Comparison of ENCODE assay signal across 25 mouse cellular contexts in genomic region chr2:50179164-50179563, GRCm38 (mm10).
A peak's percentile ranks its signal among the peaks of the same experiment; 100 is the strongest.
DNase-seq lines count a peak whose midpoint lies in the region; ATAC-seq lines count a peak whose summit lies in the region.
"Had no signal": no experiment of that assay in that cellular context is flagged by ENCODE, and none has a peak within 500 bp of the region (broad histone marks: within the 10 kb centered on the region; RNA-seq: fewer than 3 reads in every experiment).

No protein-coding gene starts in this region.

- H3K27me3 ChIP-seq in forebrain, embryonic 14.5 days (replicated peaks; ENCODE audit: control insufficient read depth, insufficient read depth, low read length): no peaks in the 10 kb centered on the region
- H3K27me3 ChIP-seq in forebrain, embryonic 12.5 days: no peaks in the 10 kb centered on the region
- H3K27me3 ChIP-seq in forebrain, embryonic 16.5 days (replicated peaks; ENCODE audit: control insufficient read depth, insufficient read depth, low read length): no peaks in the 10 kb centered on the region
- H3K27me3 ChIP-seq: heart, embryonic 12.5 days; limb, embryonic 12.5 days; liver, embryonic 15.5 days had no signal

- no peaks in the 10 kb centered on the region; the same call in 1 of the 2 replicates for H3K4me1 ChIP-seq in forebrain, embryonic 14.5 days (ENCODE audit: control insufficient read depth, insufficient read depth, low read length)
- H3K4me1 ChIP-seq in forebrain, embryonic 12.5 days: peaks cover 4% of the 10 kb centered on the region; the same call in 1 of the 2 replicates
- peaks cover 3% of the 10 kb centered on the region; the same call in 1 of the 2 replicates for H3K4me1 ChIP-seq in forebrain, embryonic 16.5 days (replicated peaks; ENCODE audit: control insufficient read depth, insufficient read depth, low read length)
- H3K4me1 ChIP-seq: liver, embryonic 15.5 days had no signal

- ATAC-seq in forebrain, embryonic 14.5 days: peak; percentile 65; the same call in 1 of the 2 replicates
- no peak for ATAC-seq in forebrain, embryonic 12.5 days (ENCODE audit: low FRiP score)
- ATAC-seq in forebrain, embryonic 16.5 days: peak; percentile 86

- no peaks in the 10 kb centered on the region for H3K36me3 ChIP-seq in forebrain, embryonic 14.5 days (ENCODE audit: control insufficient read depth, insufficient read depth, low read length)
- no peaks in the 10 kb centered on the region for H3K36me3 ChIP-seq in forebrain, embryonic 12.5 days (replicated peaks)
- H3K36me3 ChIP-seq in forebrain, embryonic 16.5 days (ENCODE audit: control insufficient read depth, insufficient read depth): no peaks in the 10 kb centered on the region
- H3K36me3 ChIP-seq: G1E; heart, embryonic 12.5 days; limb, embryonic 12.5 days; liver, embryonic 15.5 days had no signal

- no peaks in the 10 kb centered on the region for H3K9me3 ChIP-seq in forebrain, embryonic 14.5 days (replicated peaks; ENCODE audit: control insufficient read depth, low read length)
- no peaks in the 10 kb centered on the region for H3K9me3 ChIP-seq in forebrain, embryonic 12.5 days
- H3K9me3 ChIP-seq in forebrain, embryonic 16.5 days (ENCODE audit: control insufficient read depth, low read length): no peaks in the 10 kb centered on the region
- H3K9me3 ChIP-seq: heart, embryonic 12.5 days; limb, embryonic 12.5 days; liver, embryonic 15.5 days had no signal

- 63% methylated on average over 5 of the region's 5 CpGs for WGBS in forebrain, embryonic 14.5 days
- 82% methylated on average over 5 of the region's 5 CpGs for WGBS in forebrain, embryonic 12.5 days
- WGBS in forebrain, embryonic 16.5 days: 43% methylated on average over 5 of the region's 5 CpGs

- H3K4me3 ChIP-seq in forebrain, embryonic 14.5 days (ENCODE audit: low read depth, low read length): no peak overlapping the region
- H3K4me3 ChIP-seq in forebrain, embryonic 12.5 days (replicated peaks): no peak overlapping the region
- H3K4me3 ChIP-seq in forebrain, embryonic 16.5 days (replicated peaks; ENCODE audit: low read length): no peak overlapping the region
- H3K4me3 ChIP-seq: erythroblast, embryonic 14.5 days; gastrocnemius, adult 2 months; heart, adult 2 months; heart, embryonic 12.5 days; limb, embryonic 12.5 days; liver, embryonic 15.5 days had no signal

- no peak overlapping the region for H3K27ac ChIP-seq in forebrain, embryonic 14.5 days (ENCODE audit: low read depth, low read length)
- no peak overlapping the region for H3K27ac ChIP-seq in forebrain, embryonic 12.5 days
- H3K27ac ChIP-seq in forebrain, embryonic 16.5 days (ENCODE audit: low read length): peak overlapping the region; percentile 56
- H3K27ac ChIP-seq: gastrocnemius, adult 2 months; heart, adult 2 months; hindbrain, embryonic 14.5 days; limb, embryonic 12.5 days; liver, embryonic 15.5 days had no signal

- no peak overlapping the region for H3K4me2 ChIP-seq in forebrain, embryonic 14.5 days (ENCODE audit: low read length)
- no peak overlapping the region for H3K4me2 ChIP-seq in forebrain, embryonic 12.5 days
- no peak overlapping the region for H3K4me2 ChIP-seq in forebrain, embryonic 16.5 days (ENCODE audit: low read length)
- H3K4me2 ChIP-seq: heart, embryonic 12.5 days; hindbrain, embryonic 14.5 days; limb, embryonic 12.5 days; liver, embryonic 15.5 days; lung, embryonic 14.5 days had no signal

- DNase-seq in forebrain, embryonic 14.5 days (ENCODE audit: low spot score): peak; percentile 59
- DNase-seq in layer of hippocampus, adult 8-10 months (ENCODE audit: low spot score in 2 of 2): peak; percentile 18 to 25
- DNase-seq in layer of hippocampus, postnatal 10 days (ENCODE audit: low spot score in 2 of 2): no peak
- no peak for DNase-seq in adrenal gland, postnatal 4 days (ENCODE audit: low spot score in 2 of 2)
- no peak for DNase-seq in urinary bladder, postnatal 36 days (ENCODE audit: low spot score in 2 of 2)
- DNase-seq: adrenal gland, adult 8-10 months; cerebellum, adult 18-20 months; gastrocnemius, adult 2 months; gastrocnemius, postnatal 36 days; heart, adult 2 months; kidney, adult 11 months; kidney, postnatal 14 days; lung, embryonic 14.5 days; lung, postnatal 14 days; midbrain, embryonic 14.5 days; right cerebral cortex, postnatal 14 days; thymus, postnatal 14 days had no signal

- no peak overlapping the region for H3K9ac ChIP-seq in forebrain, embryonic 14.5 days (ENCODE audit: low read length)
- H3K9ac ChIP-seq in forebrain, embryonic 12.5 days: no peak overlapping the region
- no peak overlapping the region for H3K9ac ChIP-seq in forebrain, embryonic 16.5 days (replicated peaks; ENCODE audit: low read depth, low read length)
- H3K9ac ChIP-seq: heart, embryonic 12.5 days; hindbrain, embryonic 14.5 days; limb, embryonic 12.5 days; liver, embryonic 15.5 days; lung, embryonic 14.5 days had no signal

Comparison
In these comparisons a context has a peak if more than half of its experiments do, and no peak if none do; other contexts are left out.
1. DNase-seq: peak in forebrain, embryonic 14.5 days (single experiment) and layer of hippocampus, adult 8-10 months (2 of 2); none in layer of hippocampus, postnatal 10 days (0 of 2), adrenal gland, postnatal 4 days (0 of 2) and urinary bladder, postnatal 36 days (0 of 2).